Mouse (Mus musculus): ENCODE measurements around the gene Adar.
"Not testable (repeated sequence)": the region's sequence is repeated elsewhere in the genome, so short reads cannot be mapped to it uniquely, and the experiment has no call there.

Adar gene

GRCm38 (mm10) chr3:89798518-89798917 lies 83.7 kb downstream of the Adar start:
- DNase-seq: no peak

- no peak for DNase-seq
Measured at GRCm38 (mm10) chr3:89799476-89799875, 84.7 kb downstream of the Adar start.

GRCm38 (mm10) chr3:89800078-89800477 lies 85.3 kb downstream of the Adar start:
- DNase-seq: not testable (repeated sequence)

- DNase-seq: no peak
Measured at GRCm38 (mm10) chr3:89800774-89801506, 86.1 kb downstream of the Adar start.

GRCm38 (mm10) chr3:89801507-89801847 lies 86.7 kb downstream of the Adar start:
- no peak for DNase-seq

GRCm38 (mm10) chr3:89802876-89803275 lies 88.1 kb downstream of the Adar start:
- DNase-seq: no peak

Data from thymus, adult 18-20 months (tissue).